Mouse (Mus musculus) v-Abl transformed pro-B cells (cell line): ENCODE measurements around the gene Arid3c.
"Not testable (repeated sequence)": the region's sequence is repeated elsewhere in the genome, so short reads cannot be mapped to it uniquely, and the experiment has no call there.

Experiments used
- in situ Hi-C, 2 experiments: fragments of 400-800 bp; cut with MboI; formaldehyde crosslinking; loops; one replicate each; pipeline ENCODE4 v1.15.1; 2025; ENCODE audit not compliant: unreplicated experiment in 2 of 2

Arid3c gene

GRCm38 (mm10) chr4:41712421-41713196 lies 18.3 kb downstream of the Arid3c start:
- in situ Hi-C loops: loop anchor here (5.0 to 25.0 kb wide), 2 partner anchors 245 to 1000 kb away; partner anchors contain the start of genes Nudt2 (in 2 of the 2), Aptx (in 1 of the 2) and Dnaja1 (in 1 of the 2)

DNA sequence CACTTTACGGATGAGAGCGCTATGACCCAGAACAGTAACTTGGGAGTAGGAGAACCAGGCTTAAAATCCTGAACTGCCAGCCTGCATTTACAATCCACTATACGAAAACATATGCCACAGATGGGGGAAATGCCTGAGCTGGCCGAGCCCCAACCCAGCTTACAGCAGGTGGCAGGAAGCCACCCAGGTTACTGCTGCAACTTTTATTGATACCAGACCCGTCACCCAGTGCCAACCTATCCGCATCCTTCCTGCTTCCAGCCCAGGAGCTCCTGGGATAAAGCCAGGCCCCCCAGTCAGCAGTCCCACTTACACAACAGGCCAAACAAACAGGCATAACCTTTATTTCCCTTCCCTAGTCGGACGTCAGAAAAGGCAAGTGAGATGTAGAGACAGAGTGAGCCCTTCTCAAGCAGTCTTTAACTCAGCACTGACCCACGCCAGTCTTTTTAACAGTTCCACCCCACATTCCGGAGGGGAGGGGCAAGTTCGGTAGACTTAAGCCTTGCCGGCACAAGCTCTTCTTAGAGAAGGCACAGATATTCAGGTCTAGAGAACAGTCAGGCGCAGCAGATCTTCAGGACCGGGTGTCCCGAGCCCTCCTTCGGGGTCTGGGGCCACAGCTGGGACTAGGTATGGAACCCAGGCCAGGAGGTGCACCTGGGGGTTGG lies 19.1 kb downstream of the Arid3c start:
- in situ Hi-C loops: loop anchor here (5.0 to 25.0 kb wide), 2 partner anchors 245 to 1000 kb away; partner anchors contain the start of genes Nudt2 (in 2 of the 2), Aptx (in 1 of the 2) and Dnaja1 (in 1 of the 2)

DNA sequence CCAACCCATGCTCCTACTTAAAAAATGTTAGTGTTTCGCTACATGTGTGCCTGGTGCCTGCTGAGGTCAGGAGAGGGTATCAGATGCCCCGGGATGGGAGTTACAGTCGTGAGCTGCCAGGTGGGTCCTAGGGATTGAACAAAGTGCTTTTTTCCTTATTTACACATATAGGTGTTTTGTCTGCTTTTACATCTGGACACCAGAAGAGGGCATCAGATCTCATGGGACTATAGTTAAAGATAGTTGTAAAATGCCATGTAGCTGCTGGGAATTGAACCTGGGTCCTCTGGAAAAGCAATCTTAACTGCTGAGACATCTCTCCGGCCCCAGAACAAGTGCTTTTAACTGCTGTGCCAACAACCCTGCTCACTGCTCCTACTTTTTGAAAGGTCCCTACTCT lies 20.7 kb downstream of the Arid3c start:
- in situ Hi-C loops: loop anchor here (5.0 to 25.0 kb wide), 2 partner anchors 243 to 998 kb away; partner anchors contain the start of genes Nudt2 (in 2 of the 2), Aptx (in 1 of the 2) and Dnaja1 (in 1 of the 2)

DNA sequence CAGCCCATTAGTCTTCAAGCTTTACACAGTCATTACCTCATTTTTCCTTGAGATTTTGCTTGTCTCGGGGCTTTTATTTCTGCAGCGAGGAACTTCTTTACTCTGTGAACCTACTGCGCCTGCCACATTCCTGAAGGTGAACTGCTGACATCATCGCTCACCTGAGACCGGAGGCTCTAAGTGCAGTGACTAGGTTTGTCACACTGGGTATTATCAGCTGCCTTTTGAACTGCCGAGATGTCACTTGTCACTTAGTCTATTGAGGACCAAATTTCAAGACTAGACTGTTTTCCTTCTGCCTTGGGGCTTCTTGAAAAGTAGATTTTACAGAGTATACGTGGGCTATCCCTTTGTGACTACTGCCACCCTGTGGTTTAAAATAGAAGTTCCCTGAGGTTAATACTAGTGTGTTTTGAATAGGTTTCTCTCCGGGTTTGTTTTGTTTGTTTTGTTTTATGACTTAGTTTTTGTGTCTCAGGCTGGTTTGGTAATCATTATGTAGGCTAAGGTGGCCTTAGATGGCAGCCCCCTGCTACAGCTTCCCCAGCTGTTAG lies 22.7 kb downstream of the Arid3c start:
- in situ Hi-C loops: loop anchor here (5.0 to 25.0 kb wide), 4 partner anchors 141 to 996 kb away; partner anchors contain the start of genes Aptx (in 1 of the 2), Dnaic1 (in 1 of the 2), Dnaja1 (in 1 of the 2) and Fam219a (in 1 of the 2)

DNA sequence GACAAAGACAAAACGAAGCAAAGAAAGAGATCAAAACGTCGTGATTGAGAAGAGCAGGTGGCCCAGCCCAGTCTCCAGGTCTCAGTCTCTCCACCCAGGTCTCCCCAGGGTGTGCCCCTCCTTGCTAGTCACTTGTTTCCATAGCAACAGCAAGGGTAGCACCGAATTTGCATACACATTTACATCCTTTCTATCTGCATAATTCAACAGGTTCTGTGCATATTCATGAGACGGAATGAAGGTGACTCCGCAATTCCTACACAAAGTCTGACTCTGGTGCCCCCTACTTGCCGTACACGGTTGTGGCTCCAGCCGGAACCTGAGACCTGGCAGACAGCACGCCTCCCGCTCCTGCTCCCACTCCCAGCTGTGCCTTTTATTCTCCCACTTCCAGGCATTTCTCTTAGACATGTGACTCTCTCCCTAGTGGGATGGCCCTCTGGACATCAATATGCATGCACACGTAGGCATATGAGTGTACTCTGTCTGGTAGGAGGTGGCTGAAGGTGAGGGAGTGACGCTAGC lies 23.9 kb downstream of the Arid3c start:
- in situ Hi-C loops: loop anchor here (5.0 to 25.0 kb wide), 4 partner anchors 140 to 995 kb away; partner anchors contain the start of genes Aptx (in 1 of the 2), Dnaic1 (in 1 of the 2), Dnaja1 (in 1 of the 2) and Fam219a (in 1 of the 2)

GRCm38 (mm10) chr4:41705922-41706754 lies 24.8 kb downstream of the Arid3c start:
- in situ Hi-C loops: loop anchor here (5.0 to 25.0 kb wide), 4 partner anchors 139 to 994 kb away; partner anchors contain the start of genes Aptx (in 1 of the 2), Dnaic1 (in 1 of the 2), Dnaja1 (in 1 of the 2) and Fam219a (in 1 of the 2)

DNA sequence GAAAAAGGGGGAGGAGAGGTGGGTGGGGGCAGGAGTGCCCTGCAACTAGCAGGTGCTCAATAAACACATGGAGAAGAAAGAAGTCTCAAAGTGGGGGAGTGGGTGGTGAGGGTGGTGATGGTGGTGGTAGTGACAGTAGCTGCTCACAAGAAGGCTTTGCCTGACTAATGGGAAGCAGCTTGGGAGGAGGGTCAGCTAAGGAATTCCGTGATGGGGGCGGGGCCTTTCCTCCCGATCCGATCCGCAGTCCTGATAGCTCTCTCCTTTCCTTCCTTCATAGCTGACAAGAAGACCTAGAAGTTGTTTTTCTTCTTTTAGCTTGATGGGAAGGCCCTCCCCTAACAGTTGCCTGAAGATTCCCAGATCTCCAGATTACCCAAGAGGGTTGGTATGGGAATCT lies 26.3 kb downstream of the Arid3c start:
- in situ Hi-C loops: loop anchor here (5.0 to 25.0 kb wide), 4 partner anchors 137 to 992 kb away; partner anchors contain the start of genes Aptx (in 1 of the 2), Dnaic1 (in 1 of the 2), Dnaja1 (in 1 of the 2) and Fam219a (in 1 of the 2)

DNA sequence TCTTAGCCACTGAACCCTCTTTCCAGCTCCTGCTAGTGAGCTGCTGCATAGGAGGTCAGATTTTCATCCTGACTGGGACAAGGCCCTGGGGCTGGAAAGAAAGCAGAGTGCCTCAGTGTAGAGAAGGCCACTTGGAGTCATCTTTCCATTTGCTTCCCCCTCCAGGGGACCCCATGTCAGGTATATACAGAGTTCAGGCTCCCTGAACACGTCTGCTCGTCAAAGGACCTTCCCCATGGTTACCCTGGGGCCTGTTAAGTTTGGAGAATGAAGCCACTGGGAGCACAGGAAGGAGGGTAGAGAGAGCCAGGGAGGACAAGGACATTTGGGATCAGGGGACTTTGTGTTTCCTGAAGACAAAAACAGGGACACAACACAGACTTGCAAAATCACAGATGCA lies 28.7 kb downstream of the Arid3c start:
- in situ Hi-C loops: loop anchor here (10.0 to 25.0 kb wide), 2 partner anchors 647 to 990 kb away; partner anchors contain the start of genes Aptx (in 1 of the 2) and Dnaja1 (in 1 of the 2)

- in situ Hi-C loops: loop anchor here (10.0 to 25.0 kb wide), 2 partner anchors 645 to 988 kb away; partner anchors contain the start of genes Aptx (in 1 of the 2) and Dnaja1 (in 1 of the 2)
These were observed 30.7 kb downstream of the Arid3c start for GRCm38 (mm10) chr4:41700224-41700623.

- in situ Hi-C loops: loop anchor here (10.0 to 25.0 kb wide), 2 partner anchors 645 to 987 kb away; partner anchors contain the start of genes Aptx (in 1 of the 2) and Dnaja1 (in 1 of the 2)
These were observed 31.2 kb downstream of the Arid3c start, which contains the start of gene Il11ra1 for GRCm38 (mm10) chr4:41699783-41700182. TSS of gene Il11ra1 (plus strand) at chr4:41699989.

- in situ Hi-C loops: not testable (repeated sequence)
These were observed 32.4 kb downstream of the Arid3c start for GRCm38 (mm10) chr4:41698421-41699016.

DNA sequence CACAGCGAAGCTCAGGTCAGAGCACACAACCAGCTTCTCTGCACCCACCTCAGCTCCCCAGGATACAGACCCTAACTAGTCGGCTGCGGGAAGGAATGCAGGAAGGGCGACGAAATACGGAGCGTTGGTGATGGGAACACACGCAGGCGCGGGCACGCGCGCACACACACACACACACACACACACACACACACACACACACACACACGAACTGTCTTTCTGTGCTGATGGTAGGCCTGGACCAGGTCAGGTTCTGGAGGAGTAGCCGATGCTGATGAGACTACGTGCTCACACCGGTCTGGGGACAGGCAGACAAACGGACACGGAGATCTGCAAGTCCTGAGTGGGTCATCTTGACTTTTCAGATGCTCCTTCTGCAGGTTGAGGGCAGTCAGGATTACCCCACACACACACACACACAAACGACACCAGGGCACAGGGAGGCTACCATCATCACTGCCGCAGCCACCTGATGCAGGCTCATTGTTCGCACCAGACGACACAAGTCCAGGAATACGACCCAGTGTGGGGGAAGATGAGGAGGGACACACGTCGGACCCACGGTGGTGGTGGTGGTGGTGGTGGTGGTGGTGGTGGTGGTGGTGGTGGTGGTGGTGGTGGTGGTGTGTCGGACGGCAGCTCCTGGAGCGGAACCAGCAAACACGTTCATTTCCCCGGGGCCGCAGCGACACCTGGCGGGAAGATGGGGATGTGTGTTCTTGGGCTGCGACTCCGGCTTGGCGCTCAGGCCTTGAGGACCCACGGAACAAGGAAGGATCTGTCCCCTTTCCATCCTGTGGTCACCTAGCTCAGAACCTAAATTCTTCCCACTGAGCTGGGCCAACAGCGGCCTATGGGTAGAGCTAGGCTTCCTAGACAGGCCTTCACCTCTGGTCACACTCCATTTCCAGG lies 33.8 kb downstream of the Arid3c start, which contains the start of gene Cntfr:
Cntfr (minus strand) TSS at position 160 of the 912 bp plus-strand sequence.
- in situ Hi-C loops: not testable (repeated sequence)

GRCm38 (mm10) chr4:41696452-41696851 lies 34.5 kb downstream of the Arid3c start:
- in situ Hi-C loops: not testable (repeated sequence)

GRCm38 (mm10) chr4:41695800-41696199 lies 35.1 kb downstream of the Arid3c start:
- in situ Hi-C loops: not testable (repeated sequence)

GRCm38 (mm10) chr4:41693511-41693910 lies 37.4 kb downstream of the Arid3c start:
- in situ Hi-C loops: not testable (repeated sequence)

- in situ Hi-C loops: not testable (repeated sequence)
These were observed 40.9 kb downstream of the Arid3c start for GRCm38 (mm10) chr4:41690014-41690413.

DNA sequence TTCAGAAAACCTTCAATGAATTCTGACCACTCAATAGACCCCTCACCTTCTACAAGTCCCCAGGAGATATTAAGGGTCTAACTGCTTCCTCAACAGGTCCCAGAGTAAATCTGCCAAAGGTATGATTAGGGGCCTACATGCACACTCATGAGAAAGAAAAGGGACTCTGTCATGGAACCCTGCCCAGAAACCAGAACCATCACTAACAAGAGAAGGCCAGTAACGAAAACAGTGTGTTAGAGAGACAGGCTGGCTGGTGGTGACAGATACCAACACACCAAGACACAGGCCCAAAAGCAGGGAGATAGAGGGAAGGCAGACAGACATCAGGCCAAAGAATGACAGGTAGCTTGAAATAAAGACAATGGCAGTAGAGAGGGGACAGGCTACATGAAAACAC lies 42.4 kb downstream of the Arid3c start:
- in situ Hi-C loops: not testable (repeated sequence)
